Mouse (Mus musculus) layer of hippocampus, adult 8-10 months (tissue): ENCODE data around the gene Kcnq5. TPM values are rescaled to one million over a fixed set of nuclear protein-coding genes. Genes with fewer than 3 reads are reported as not detected.

Experiments used
- DNase-seq, 2 experiments: peaks; one replicate each; pipeline ENCODE4 v3.0.0; 2022; ENCODE audit warnings: low spot score in 2 of 2
- total RNA-seq, 4 experiments: library from RNA; stranded (reverse); gene quantifications; 2 replicates each; pipeline ENCODE4 v1.2.4; 2022

The Kcnq5 gene
- 10 to 100 TPM; 52.0 to 61.7 (median 59.2) TPM for total RNA-seq

- peak; percentile 33 to 49 for DNase-seq
These were observed at the start of gene Kcnq5 for GRCm38 (mm10) chr1:21961251-21962082. Gene Kcnq5, minus strand, starts transcription at chr1:21961942.

- DNase-seq: no peak
These were observed 18.0 kb upstream of the Kcnq5 start for GRCm38 (mm10) chr1:21979755-21980154.

- no peak for DNase-seq
These were observed 17.6 kb upstream of the Kcnq5 start for GRCm38 (mm10) chr1:21979292-21979691.

- DNase-seq: no peak
These were observed 12.3 kb upstream of the Kcnq5 start for GRCm38 (mm10) chr1:21974040-21974439.

- no peak for DNase-seq
These were observed 5.4 kb upstream of the Kcnq5 start for GRCm38 (mm10) chr1:21967139-21967538.

- DNase-seq: no peak
These were observed 1.4 kb upstream of the Kcnq5 start for GRCm38 (mm10) chr1:21962896-21963864.

- peak; percentile 11 to 17 for DNase-seq
These were observed 335 bp upstream of the Kcnq5 start for GRCm38 (mm10) chr1:21962083-21962471.

GRCm38 (mm10) chr1:21960421-21961250, 1.1 kb downstream of the Kcnq5 start:
- peak; percentile 21 to 28 for DNase-seq

- no peak for DNase-seq
These were observed 2.0 kb downstream of the Kcnq5 start for GRCm38 (mm10) chr1:21959648-21960285.

- no peak for DNase-seq
These were observed 3.7 kb downstream of the Kcnq5 start for GRCm38 (mm10) chr1:21958013-21958412.

GRCm38 (mm10) chr1:21940831-21941230, 20.9 kb downstream of the Kcnq5 start:
- no peak for DNase-seq

GRCm38 (mm10) chr1:21927182-21927581, 34.6 kb downstream of the Kcnq5 start:
- no peak for DNase-seq

- DNase-seq: no peak
These were observed 38.5 kb downstream of the Kcnq5 start for GRCm38 (mm10) chr1:21923293-21923642.

GRCm38 (mm10) chr1:21922578-21923292, 39.0 kb downstream of the Kcnq5 start:
- DNase-seq: no peak

GRCm38 (mm10) chr1:21919276-21919675, 42.5 kb downstream of the Kcnq5 start:
- no peak for DNase-seq

- no peak for DNase-seq
These were observed 65.5 kb downstream of the Kcnq5 start for GRCm38 (mm10) chr1:21896067-21896719.

GRCm38 (mm10) chr1:21883747-21884146, 78.0 kb downstream of the Kcnq5 start:
- DNase-seq: no peak

- DNase-seq: no peak
These were observed 90.9 kb downstream of the Kcnq5 start for GRCm38 (mm10) chr1:21870889-21871288.

- DNase-seq: peak; percentile 34 to 54
These were observed 93.3 kb downstream of the Kcnq5 start for GRCm38 (mm10) chr1:21868484-21868883.

GRCm38 (mm10) chr1:21856399-21856798, 105.3 kb downstream of the Kcnq5 start:
- DNase-seq: no peak
